Mouse (Mus musculus): ENCODE results near the gene Rtca. TPM values are rescaled to one million over a fixed set of nuclear protein-coding genes. Genes with fewer than 3 reads are reported as not detected.
A peak's percentile ranks its signal among the peaks of the same experiment; 100 is the strongest.

The Rtca gene
- polyA plus RNA-seq (2012; ENCODE audit: insufficient read depth, insufficient read length, missing spikeins), result 31.1 and 31.3 TPM in 2 replicates

DNA sequence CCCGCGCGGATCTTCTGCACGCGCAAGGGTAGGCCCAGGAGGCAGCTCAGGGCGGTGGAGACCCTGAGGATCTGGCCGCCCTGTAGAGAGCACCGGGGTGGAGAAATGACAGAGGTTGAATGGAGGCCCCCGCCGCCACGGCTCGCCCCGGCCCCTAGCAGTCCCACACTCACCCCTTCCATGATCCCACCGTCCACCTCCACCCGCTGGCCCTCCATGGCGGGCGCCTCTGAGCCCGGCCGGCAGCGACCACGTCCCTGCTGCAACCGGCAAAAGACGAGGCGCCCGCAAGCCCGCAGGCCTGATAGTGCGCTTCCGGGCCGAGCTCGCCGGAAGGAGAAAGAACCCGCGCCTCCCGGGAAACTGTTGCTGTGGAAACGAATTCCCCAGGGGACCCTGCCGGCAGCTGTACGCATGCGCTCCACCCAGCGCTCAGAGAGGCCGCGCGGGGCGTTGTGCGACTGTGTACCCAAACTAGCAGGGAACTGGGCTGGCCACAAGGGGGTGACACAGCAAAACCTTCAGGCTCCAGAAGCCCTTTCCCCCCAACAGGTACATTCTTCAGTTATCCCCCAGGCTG, at the start of gene Rtca:
Gene Rtca, minus strand, starts transcription at position 437 of the 580 bp plus-strand sequence.
- 0 out of 2 replicates have a peak, but pooled peaks cover 2% of the 10 kb centered on the region for H3K4me1 ChIP-seq (ENCODE audit: control insufficient read depth, insufficient read depth, insufficient read length, low read length)
- H3K4me3 ChIP-seq (ENCODE audit: insufficient read depth, low read depth, low read length), result peak within 1 kb of the TSS; percentile 71
- H3K27ac ChIP-seq (replicated peaks; ENCODE audit: low read depth, low read length), result peak within 1 kb of the TSS; percentile 10; the same call in 1 of the 2 replicates

DNA sequence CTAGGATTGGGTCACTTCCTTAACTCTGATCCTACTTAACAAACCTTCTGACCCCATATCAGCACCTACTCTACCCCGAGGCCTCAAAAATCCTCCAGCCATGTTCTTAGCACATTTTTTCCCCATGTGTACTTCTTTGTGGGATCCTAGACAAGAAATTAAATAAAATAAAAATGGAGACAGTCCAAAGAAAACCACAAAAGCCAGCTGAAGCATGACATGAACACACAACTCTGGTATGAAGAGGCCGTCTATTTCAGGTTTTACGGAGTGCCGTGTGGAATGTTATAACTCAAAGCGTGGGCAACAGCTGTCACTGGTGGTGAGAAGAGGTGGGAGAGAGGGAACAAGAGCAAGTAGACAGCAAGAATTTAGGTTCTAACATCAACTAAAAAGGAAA, 43.4 kb upstream of the Rtca start:
- Histone ChIP-seq H3K27ac (replicated peaks; ENCODE audit: low read depth, low read length) (no peak overlapping the region), H3K4me1 (ENCODE audit: control insufficient read depth, insufficient read depth, insufficient read length, low read length) (no peaks in the 10 kb centered on the region), H3K4me3 (ENCODE audit: insufficient read depth, low read depth, low read length) (no peak overlapping the region)

DNA sequence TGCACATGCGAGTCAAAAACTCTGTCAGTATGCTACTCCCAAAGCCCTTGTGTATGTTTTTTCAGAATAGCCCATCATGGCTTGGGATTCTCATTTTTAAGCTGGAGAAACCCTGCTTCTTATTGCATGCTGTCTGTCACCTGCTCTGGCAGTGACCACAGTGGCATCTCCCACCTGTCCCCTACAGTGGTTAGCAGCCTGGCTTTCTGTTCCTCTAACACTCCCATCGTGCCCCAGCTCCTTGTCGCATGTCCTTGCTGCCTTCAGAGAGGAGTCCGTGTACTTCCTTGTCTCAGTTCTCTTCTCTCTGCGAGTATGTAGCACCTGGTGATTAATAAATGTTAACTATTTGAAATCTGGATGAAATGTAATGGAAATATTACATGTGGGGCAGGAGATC, 39.4 kb upstream of the Rtca start:
- Histone ChIP-seq H3K27ac (replicated peaks; ENCODE audit: low read depth, low read length) (no peak overlapping the region), H3K4me3 (ENCODE audit: insufficient read depth, low read depth, low read length) (no peak overlapping the region), H3K4me1 (ENCODE audit: control insufficient read depth, insufficient read depth, insufficient read length, low read length) (no peaks in the 10 kb centered on the region)

DNA sequence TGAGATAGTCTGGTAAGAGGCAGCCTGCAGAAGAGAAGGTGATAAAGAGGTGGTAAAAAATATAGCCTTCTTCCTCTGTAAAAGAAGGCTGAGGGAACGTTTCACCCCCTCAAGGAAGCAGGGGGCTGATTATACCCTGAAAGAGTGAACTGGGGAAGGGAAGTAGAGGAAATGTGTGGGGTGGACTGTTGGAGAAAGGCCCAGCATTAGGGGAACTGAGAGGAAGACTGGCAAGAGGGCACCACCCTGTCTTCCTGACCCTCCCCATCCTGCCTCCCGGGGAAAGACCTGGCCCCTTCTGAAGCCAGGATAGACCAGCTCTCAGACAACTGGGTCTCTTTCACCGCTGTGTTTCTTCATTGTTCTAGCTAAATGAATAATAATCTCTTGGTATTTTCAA, 34.5 kb upstream of the Rtca start:
- Histone ChIP-seq H3K4me1 (ENCODE audit: control insufficient read depth, insufficient read depth, insufficient read length, low read length) (no peaks in the 10 kb centered on the region), H3K27ac (replicated peaks; ENCODE audit: low read depth, low read length) (no peak overlapping the region), H3K4me3 (ENCODE audit: insufficient read depth, low read depth, low read length) (no peak overlapping the region)

DNA sequence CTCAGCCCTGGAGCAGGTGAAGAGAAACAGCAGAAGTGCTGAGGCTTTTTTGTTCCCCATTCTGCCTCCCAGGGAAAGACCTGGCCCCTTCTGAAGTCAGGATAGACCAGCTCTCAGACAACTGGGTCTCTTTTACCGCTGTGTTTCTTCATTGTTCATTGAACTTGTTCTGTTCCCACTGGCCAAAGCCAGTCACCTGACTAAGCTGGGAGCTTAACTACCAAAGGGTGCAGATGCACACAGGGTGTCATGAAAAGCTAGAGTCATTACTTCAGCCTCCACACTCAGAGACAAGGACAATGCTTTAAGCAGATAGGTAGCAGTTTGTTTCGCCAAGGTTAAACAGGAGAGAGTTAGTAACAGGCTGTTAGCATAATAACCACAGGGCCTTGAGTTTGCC, 34.1 kb upstream of the Rtca start:
- Histone ChIP-seq H3K4me1 (ENCODE audit: control insufficient read depth, insufficient read depth, insufficient read length, low read length) (no peaks in the 10 kb centered on the region), H3K27ac (replicated peaks; ENCODE audit: low read depth, low read length) (no peak overlapping the region), H3K4me3 (ENCODE audit: insufficient read depth, low read depth, low read length) (no peak overlapping the region)

DNA sequence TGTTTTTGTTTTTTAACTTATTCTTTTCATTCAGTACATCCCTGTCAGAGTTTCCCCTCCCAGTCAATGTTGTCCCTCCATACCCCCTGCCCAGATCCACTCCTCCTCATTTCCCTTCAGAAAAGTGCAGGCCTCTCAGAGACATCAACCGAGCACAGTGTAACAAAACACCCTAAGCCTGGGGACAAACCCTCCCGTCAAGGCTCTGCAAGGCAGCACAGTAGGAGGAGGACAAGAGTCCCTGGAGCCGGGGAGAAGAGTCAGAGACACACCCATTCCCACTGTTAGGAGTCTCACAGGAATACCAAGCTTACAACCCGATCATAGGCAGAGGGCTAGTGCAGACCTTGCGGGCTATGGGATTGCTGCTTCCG, 29.2 kb upstream of the Rtca start:
- H3K27ac ChIP-seq (replicated peaks; ENCODE audit: low read depth, low read length), result no peak overlapping the region
- no peak overlapping the region for H3K4me3 ChIP-seq (ENCODE audit: insufficient read depth, low read depth, low read length)
- no peaks in the 10 kb centered on the region for H3K4me1 ChIP-seq (ENCODE audit: control insufficient read depth, insufficient read depth, insufficient read length, low read length)

DNA sequence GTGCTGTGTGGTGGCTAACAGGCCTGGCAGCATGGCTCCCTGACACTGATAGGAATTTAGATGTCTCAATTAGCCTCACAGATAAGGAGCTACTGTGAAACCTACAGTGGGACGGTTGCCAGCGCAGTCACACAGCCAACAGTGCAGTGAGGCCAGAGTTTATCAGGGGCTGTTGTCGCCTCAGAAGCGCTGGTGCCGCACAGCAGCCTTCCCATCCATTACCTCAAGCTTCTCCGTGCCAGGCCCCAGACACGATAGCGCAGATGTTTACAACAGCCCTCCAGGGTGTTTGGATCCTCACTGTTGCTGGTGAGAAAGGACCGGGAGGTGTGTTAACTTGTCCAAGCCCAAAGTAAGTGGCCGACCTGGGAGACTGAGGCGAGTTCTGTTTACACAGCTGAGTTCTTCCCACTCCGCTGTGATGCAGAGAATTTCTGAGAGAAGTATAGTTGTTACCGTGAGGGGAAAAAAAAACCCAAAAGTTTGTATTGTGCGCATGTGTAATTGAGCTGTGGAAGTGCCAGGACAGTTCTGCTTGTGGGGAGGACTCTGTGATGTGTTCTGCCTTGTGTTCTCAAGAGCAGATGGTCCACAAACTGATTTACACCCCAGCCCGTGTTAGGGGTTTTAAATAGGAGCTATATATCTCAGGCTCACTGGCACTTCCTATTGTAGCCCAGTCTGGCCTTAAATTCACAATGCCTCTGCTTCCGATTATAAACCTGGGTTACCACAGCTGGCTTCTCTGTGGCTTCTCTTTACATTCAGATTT, 28.6 kb upstream of the Rtca start:
- H3K4me3 ChIP-seq (ENCODE audit: insufficient read depth, low read depth, low read length), result no peak overlapping the region
- H3K27ac ChIP-seq (replicated peaks; ENCODE audit: low read depth, low read length), result no peak overlapping the region
- H3K4me1 ChIP-seq (ENCODE audit: control insufficient read depth, insufficient read depth, insufficient read length, low read length), result no peaks in the 10 kb centered on the region

DNA sequence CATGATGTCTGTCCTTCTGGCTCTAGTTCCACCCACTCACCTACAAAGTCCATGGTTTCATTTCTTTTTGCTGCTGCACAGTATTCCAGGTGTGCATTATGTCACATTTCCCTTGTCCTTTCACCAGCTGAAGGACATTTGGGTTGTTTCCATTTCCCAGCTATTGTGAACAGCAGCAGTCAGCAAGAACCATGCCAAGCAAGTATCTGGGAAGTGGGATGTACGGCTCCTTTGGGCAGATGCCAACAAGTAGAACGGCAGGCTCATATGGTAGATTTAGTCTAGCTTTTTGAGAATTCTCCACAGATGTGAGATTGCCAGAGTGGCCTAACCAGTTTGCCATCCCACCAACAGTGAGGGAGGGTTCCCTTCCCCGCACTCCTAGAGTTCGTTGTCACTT, 22.8 kb upstream of the Rtca start:
- Histone ChIP-seq H3K27ac (replicated peaks; ENCODE audit: low read depth, low read length) (no peak overlapping the region), H3K4me1 (ENCODE audit: control insufficient read depth, insufficient read depth, insufficient read length, low read length) (no peaks in the 10 kb centered on the region; the same call in 1 of the 2 replicates), H3K4me3 (ENCODE audit: insufficient read depth, low read depth, low read length) (no peak overlapping the region)

DNA sequence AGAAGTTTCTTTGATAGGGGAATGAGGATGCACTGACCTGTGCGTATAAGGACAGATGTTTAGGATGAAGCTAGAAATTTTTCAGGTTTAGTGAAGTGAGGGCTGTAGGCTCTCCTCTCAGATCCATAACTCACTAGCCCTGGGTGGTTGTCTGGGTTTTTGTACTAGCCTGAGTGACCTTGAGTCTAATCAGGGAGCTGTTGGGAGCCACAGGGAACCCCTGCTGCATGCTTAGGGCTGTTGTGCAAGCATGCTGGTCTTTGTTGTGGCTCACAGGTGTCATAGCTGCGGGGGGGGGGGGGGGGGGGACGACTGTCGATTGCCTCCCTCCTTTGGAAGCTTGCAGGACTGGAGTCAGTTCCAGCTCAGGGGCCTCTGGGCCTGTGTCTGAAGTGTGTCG, 21.7 kb upstream of the Rtca start:
- Histone ChIP-seq H3K4me1 (ENCODE audit: control insufficient read depth, insufficient read depth, insufficient read length, low read length) (no peaks in the 10 kb centered on the region; the same call in 1 of the 2 replicates), H3K4me3 (ENCODE audit: insufficient read depth, low read depth, low read length) (no peak overlapping the region), H3K27ac (replicated peaks; ENCODE audit: low read depth, low read length) (no peak overlapping the region)

DNA sequence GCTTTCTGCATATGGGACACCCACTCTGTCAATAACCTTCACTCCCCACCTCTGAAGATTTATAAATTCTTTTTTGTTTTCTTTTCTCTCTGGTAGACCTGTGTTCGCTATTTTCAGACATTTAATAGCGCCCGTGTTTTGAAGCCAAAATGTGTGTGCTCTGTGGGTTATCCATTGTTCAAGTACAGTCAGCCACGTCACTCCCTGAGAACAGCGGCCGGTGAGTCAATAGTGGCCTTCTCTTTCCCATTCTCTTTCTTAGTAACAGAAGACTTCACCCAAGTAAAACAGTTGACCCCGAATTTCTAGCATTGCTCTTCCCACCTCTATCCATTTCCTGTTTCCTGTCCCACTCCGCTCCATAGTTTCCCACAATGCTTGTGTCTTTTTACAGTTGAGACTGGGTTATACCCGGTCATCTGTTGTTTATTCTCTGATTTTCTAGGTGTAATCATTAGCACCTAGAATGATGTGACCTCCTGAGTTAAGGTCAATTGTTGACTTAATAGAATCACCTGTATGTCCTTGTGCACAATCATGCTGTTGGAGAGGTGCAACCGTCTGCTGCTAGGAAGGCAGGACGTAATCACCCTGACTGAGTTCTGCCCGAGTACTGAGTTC, 12.2 kb upstream of the Rtca start:
- Histone ChIP-seq H3K4me1 (ENCODE audit: control insufficient read depth, insufficient read depth, insufficient read length, low read length) (no peaks in the 10 kb centered on the region; the same call in 1 of the 2 replicates), H3K4me3 (ENCODE audit: insufficient read depth, low read depth, low read length) (no peak overlapping the region), H3K27ac (replicated peaks; ENCODE audit: low read depth, low read length) (no peak overlapping the region)

DNA sequence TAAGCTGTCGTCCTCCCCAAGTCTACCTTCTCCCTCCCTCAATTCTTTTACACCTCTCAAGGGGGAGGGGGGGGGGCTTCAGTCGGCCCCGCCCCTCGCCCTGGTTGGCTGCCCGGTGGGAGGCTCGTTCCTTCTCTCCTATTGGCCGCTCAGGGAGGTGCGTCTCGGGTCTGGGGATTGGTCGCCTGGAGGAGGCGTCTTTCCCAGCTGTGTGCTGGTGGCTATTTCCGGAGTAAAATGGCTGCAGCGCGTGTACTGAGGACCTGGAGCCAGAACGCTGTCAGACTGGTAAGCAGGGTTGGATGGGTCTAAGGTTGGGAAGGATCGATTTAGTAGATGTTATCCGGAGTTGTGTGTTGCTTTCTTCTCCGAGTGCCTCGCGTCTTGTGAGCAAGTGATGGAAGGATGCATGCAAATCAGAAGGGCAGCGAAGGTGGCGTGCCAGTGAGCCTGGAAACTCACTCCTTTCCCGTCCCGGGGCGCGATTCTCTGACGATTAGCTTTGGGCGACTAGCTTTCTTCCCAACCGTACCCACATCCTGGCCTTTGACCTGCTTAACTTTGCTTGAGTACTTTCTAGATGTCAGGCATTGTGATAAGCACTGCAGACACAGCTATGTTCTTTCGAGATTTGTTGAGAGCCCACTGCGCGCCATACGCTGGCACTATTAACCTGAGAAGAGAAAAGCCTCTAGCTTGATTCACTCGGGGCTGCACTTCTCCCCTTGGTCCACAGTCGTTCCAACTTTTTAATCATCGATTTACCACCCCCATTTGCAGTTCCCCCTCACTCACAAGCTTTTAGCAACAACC, 5.1 kb upstream of the Rtca start, which contains the start of gene Dbt:
Gene Dbt, plus strand, starts transcription at position 167 of the 813 bp plus-strand sequence.
- H3K27ac ChIP-seq (replicated peaks; ENCODE audit: low read depth, low read length), result peak within 1 kb of the TSS; percentile 47
- peaks cover 5% of the 10 kb centered on the region; the same call in 1 of the 2 replicates for H3K4me1 ChIP-seq (ENCODE audit: control insufficient read depth, insufficient read depth, insufficient read length, low read length)
- peak within 1 kb of the TSS; percentile 92 for H3K4me3 ChIP-seq (ENCODE audit: insufficient read depth, low read depth, low read length)

DNA sequence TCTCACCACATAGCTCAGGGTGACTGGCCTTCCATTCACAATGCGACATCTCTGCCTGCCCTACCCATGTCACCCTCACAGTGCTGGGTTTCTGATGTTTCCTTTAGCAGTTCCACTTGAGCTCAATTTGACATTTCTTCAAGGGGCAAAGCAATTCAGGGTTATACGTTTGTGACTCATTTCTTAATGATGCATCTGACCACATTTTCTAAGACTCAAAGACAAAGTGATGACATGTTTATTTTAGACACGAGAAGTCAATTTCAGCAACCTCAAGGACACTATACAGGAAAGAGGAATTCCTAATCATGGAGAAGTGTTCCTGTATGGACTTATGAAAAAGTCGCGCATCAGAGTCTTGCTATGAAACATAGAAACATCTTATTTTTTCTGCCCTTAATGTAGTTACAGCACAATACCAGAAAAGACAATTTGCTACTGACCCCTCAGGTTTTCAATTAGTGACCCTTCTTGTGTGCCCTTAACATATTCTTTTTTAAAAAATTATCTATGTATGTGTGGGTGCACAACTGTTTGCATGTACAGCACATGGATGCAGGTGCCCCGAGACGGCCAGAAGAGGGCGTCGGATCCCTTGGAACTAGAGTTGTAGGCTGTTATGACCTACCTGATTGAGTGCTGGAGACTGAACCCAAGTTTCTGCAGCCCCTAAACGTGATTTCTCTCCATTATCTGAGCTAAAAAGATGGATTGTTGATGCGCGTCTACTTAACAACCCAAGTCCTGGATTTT, 4.3 kb upstream of the Rtca start:
- H3K4me3 ChIP-seq (ENCODE audit: insufficient read depth, low read depth, low read length), result peak overlapping the region; percentile 92

DNA sequence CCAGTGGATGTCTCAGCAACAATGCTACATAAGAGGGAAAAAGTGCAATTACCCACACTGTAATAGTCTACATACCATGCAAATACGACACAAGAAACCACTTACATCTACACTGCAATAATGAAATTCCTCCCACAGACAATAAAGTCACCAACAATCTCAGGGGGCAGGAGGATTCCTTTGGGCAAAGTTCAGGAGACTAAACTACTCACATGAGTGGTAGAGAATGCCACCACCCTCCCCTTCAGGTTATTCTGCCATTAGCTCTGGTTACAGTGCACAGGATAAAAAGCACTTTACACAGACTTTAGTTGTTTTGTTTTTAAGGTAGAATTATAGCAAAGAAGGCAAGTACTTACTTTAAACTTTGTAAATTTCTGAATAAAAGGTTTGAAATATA, 12.3 kb downstream of the Rtca start:
- H3K4me1 ChIP-seq (ENCODE audit: control insufficient read depth, insufficient read depth, insufficient read length, low read length), result no peaks in the 10 kb centered on the region
- H3K4me3 ChIP-seq (ENCODE audit: insufficient read depth, low read depth, low read length), result no peak overlapping the region
- H3K27ac ChIP-seq (replicated peaks; ENCODE audit: low read depth, low read length), result no peak overlapping the region

More for the DNA sequence above, 4.3 kb upstream of the Rtca start:
- H3K27ac ChIP-seq (replicated peaks; ENCODE audit: low read depth, low read length), result no peak overlapping the region
- peaks cover 5% of the 10 kb centered on the region; the same call in 1 of the 2 replicates for H3K4me1 ChIP-seq (ENCODE audit: control insufficient read depth, insufficient read depth, insufficient read length, low read length)

DNA sequence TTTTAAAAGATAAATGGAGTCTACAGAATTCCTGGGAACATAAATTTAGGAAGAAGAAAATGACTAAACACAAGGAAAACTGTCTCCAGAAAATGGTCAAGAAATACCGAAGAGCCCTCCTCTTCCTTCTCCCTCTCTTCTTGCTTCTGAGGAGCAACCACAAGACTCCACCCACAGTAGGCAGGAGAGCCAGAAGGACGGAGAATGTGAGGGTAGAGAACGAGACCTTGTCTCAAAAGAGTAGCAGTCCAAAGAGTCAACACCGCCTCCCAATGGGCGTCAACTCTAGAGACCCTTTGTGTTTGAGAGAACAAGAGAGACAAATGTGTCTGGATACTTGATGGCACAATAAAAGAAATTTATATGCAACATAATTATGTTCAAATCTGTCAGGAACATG, 14.3 kb downstream of the Rtca start:
- Histone ChIP-seq H3K4me1 (ENCODE audit: control insufficient read depth, insufficient read depth, insufficient read length, low read length) (no peaks in the 10 kb centered on the region), H3K4me3 (ENCODE audit: insufficient read depth, low read depth, low read length) (no peak overlapping the region), H3K27ac (replicated peaks; ENCODE audit: low read depth, low read length) (no peak overlapping the region)
